Mouse (Mus musculus) E14TG2a.4 (cell line): Measurements from ENCODE around the gene Ctnna3.

Source experiments
- CTCF ChIP-seq: conservative IDR thresholded peaks from 2 replicates; pipeline ENCODE4 v1.5.1; 2014; ENCODE audit warnings: low read length
- POU5F1 ChIP-seq: IDR thresholded peaks from 2 replicates; pipeline ENCODE4 v1.6.1; 2014; ENCODE audit warnings: low read length, borderline replicate concordance

DNA sequence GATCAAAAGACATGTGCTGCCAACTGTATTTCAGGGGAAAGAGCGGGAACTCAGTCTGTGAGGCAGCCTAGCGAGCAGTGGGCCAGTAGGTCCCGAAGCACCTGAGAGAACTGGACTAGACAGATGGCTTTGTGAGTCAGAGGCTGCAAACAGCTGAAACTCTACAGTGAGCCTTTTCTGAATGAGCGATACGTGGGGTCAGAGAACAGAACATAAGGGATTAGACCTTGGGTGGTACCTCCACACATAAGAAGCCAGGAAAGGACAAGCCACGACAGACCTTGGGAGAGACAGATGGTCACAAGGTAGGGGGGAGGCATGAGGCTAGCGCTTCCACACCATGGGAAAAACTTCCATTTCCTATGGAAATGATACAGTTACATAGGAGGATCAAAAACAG lies 58.4 kb downstream of the Ctnna3 start:
- TF ChIP-seq POU5F1 (no peak), CTCF (no peak)
